Mouse (Mus musculus) E14TG2a.4 (cell line): Measurements from ENCODE around the gene Snrpa.

Experiments used
- CTCF ChIP-seq: conservative IDR thresholded peaks from 2 replicates; pipeline ENCODE4 v1.5.1; 2014; ENCODE audit warnings: low read length
- NANOG ChIP-seq: IDR thresholded peaks from 2 replicates; pipeline ENCODE4 v1.6.1; 2014; ENCODE audit warnings: borderline replicate concordance, low read length, mixed read lengths
- POU5F1 ChIP-seq: IDR thresholded peaks from 2 replicates; pipeline ENCODE4 v1.6.1; 2014; ENCODE audit warnings: low read length, borderline replicate concordance

DNA sequence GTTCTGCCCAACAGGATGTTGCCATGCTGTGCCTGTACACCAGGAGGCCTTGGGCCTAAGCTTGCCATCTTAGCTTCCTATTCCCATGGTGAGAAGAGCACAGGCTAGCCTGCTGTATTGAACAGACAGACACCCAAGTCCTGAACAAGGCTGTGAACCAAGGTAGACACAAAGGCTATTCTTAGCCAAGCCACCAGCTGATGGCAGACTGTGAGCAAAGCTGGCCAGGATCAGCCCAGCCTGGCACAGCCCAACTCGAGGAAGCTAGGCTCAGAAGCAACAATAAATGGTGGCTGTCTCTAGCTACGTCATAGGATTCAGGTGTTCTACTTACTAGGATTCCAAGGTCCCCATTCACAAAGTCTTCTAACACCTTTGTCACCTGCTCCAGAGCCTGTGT, 16.6 kb upstream of the Snrpa start:
- TF ChIP-seq CTCF (no peak), NANOG (no peak), POU5F1 (no peak)
